Mouse (Mus musculus) heart, adult 10 weeks (tissue): Measurements from ENCODE around the gene Prelp. TPM values are rescaled to one million over a fixed set of nuclear protein-coding genes. Genes with fewer than 3 reads are reported as not detected.

Experiments
- polyA plus RNA-seq: library from polyadenylated mRNA; stranded (reverse); fragments of 350-450 nt; fragmentation: Illumina TruSeq; extraction: RNeasy Lipid Tissue Mini Kit (QIAGEN cat#74804); gene quantifications from one replicate; pipeline ENCODE4 v1.2.3, GENCODE M21; 2014; ENCODE audit warnings: low read depth, low replicate concordance

Gene Prelp
- polyA plus RNA-seq: 45.2 TPM

DNA sequence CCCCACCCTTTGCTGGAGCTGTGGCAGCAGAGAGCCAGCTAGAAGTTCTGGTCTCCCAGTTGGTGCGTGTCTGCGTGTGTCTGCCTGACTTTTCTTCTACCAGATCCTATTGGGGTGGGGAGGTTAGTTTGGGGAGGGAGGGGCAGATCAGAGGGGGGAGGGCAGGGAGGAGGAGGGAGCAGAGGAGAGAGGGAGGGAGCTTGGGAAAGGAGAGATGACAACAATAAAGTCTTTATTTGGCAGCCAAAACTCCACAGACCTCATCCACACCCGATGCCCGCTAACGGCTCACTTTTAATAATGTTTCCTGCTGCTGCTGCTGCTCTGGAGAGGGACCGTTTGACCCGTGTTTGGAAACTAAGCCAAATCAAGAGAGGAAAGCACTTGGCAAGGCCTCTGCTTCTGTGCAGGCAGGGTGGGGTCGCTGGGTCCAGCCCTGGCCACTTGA, at the start of gene Prelp:
TSS of gene Prelp (minus strand) at position 111 of the 448 bp plus-strand sequence.

DNA sequence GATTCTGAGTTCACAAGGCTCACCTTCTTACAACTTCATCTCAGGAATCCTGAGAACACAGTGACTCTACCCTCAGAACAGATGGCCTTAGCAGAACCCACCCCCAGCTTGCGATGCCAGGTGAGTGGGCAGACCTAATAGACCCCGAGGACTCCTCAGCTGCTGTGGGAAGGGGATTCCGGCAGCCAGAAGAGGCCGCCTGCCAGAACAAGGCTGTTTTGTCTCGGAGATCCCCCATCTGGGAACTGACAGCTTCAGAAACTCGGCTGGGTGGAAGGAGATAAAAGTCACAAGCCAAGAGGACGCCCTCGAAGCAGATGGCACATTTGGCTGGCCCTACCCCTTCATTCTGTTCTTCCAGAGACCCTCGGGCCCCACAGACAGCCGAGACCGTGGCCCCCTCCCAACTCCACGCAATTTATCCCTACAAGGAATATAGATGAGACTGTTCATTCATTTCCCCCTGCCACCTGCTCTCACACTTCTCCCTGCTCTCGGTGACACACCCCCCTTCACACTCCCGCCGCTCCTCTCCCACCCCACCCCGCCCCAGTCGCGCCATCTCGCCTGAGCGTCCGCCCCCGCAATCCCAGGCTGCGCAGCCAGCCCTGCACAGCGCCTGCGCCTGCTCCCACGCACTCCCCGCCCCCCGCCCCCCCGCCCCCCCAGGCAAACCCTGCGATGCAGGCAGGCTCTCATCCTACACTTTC, 13.1 kb downstream of the Prelp start, which contains the start of gene Optc:
TSS of gene Optc (minus strand) at position 51 of the 710 bp plus-strand sequence.

Other genes starting within 250 kb of the Prelp start
- gene Lax1, start 231.3 kb downstream of the Prelp start, polyA plus RNA-seq: 0.31 TPM
- 11.2 TPM for gene Atp2b4, start 120.4 kb downstream of the Prelp start, polyA plus RNA-seq
- gene Optc, start 13.4 kb downstream of the Prelp start, polyA plus RNA-seq: 0.73 TPM
- 13.1 TPM for gene Fmod, start 115.8 kb upstream of the Prelp start, polyA plus RNA-seq
- gene Btg2, start 157.7 kb upstream of the Prelp start, polyA plus RNA-seq: 43.7 TPM
- not detected for gene Chit1, start 189.8 kb upstream of the Prelp start, polyA plus RNA-seq